Mouse (Mus musculus) yolk sac, embryonic 10.5 days (tissue): Measurements from ENCODE around the gene Dtx1.

Source experiments
- DNase-seq: peaks from one replicate; pipeline ENCODE4 v3.0.0-alpha.2; 2017; ENCODE audit warnings: low spot score

Dtx1 gene

GRCm38 (mm10) chr5:120711827-120712226 lies at the start of gene Dtx1:
Gene Dtx1 (minus strand): TSS chr5:120711927.
- DNase-seq: no peak

DNA sequence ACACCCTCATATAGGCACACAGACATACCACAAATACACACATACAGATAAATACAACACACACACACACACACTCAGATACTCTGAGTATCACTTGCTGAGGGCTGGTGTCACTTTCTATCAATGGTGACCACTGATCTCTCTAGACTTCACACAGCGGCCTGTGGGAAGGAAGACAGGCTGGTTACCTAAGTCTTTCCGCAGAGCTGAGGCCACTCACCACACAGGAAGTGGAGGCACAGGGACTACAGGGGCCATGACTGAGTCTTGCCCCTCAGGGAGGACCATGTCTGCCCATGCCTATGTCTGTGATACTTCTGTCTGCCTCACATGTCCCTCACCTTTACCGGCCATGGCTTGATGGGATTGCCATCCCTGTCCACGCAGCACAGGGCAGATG lies 42.5 kb upstream of the Dtx1 start:
- DNase-seq: no peak

DNA sequence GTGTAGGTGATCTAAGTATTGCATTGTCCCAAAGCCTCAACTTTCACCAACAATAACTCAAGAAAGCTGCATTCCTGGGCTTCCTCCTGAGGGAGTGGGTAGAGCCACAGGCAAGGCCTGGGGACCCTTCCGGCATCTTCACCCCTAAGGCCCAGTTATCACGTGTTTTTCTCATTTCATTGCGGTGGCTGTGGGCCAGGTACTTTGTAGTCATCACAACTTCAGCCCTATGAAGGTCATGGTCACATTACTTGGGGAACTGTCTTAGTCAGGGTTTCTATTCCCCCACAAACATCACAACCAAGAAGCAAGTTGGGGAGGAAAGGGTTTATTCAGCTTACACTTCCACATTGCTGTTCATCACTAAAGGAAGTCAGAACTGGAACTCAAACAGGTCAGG lies 41.1 kb upstream of the Dtx1 start:
- no peak for DNase-seq

DNA sequence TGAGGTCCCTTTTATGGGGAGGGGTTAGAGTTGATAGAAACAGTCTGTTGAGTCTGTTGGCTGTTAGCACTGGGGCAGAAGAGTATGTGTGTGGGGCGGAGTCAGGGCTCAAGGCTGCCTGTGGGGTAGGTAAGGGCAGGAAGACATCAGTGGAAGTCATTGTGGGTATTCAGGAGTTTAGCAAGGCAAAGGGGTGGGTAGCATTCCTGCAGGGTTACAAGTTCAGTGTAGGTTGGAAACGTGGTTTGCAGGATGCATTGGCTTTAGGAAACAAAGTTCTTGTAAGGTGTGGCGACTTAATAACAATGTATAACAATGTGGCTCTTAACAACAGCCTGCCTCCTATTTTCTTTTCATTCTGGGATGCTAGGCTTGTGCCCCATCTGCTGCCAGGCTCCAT lies 39.5 kb upstream of the Dtx1 start:
- DNase-seq: no peak

- DNase-seq: no peak
Observed at GRCm38 (mm10) chr5:120749688-120750087, 38.0 kb upstream of the Dtx1 start, which contains the start of gene Oas2. Gene Oas2 (minus strand): TSS chr5:120749853.

GRCm38 (mm10) chr5:120746451-120746850 lies 34.7 kb upstream of the Dtx1 start:
- no peak for DNase-seq

- DNase-seq: no peak
Observed at GRCm38 (mm10) chr5:120742125-120742524, 30.4 kb upstream of the Dtx1 start.

GRCm38 (mm10) chr5:120734380-120734990 lies 22.8 kb upstream of the Dtx1 start:
- no peak for DNase-seq

GRCm38 (mm10) chr5:120733696-120734095 lies 22.0 kb upstream of the Dtx1 start:
- DNase-seq: no peak

DNA sequence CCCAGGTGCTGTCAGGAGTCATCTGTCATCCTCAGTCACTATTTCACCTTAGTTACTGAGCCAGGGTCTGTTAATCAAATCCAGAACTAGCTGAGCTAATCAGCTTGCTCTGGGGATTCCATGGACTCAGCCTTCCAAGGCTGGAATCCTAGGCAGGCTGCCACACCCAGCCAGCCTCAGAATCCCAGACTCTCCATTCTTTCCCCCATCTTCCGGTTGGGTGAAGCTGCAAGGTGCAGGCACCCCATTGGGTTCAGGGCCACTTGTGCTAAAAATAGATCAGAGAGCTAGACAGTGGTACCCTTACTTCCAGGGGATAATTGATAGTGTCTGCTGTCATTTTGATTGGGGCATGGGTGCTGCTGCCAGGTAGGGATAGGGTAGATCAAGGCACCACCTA lies 21.0 kb upstream of the Dtx1 start:
- DNase-seq: no peak

GRCm38 (mm10) chr5:120729319-120729718 lies 17.6 kb upstream of the Dtx1 start:
- DNase-seq: no peak

- DNase-seq: no peak
Observed at GRCm38 (mm10) chr5:120725811-120726455, 14.2 kb upstream of the Dtx1 start.

DNA sequence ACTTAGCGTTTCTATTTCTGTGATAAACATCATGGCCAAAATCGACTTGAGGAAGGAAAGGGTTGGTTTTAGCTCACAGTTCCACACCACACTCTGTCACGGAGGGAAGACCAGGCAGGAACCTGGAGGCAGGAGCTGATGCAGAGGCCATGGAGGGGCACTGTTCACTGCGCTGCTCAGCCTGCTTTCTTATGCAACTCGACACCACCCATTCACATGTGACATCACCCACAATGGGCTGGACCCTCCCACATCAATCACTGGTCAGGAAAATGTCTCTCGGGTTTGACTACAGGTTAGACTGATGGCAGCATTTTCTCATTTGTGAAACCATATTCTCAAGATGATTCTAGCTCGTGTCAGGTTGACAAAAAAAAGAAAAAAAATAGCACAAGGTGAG lies 9.3 kb upstream of the Dtx1 start:
- DNase-seq: no peak

DNA sequence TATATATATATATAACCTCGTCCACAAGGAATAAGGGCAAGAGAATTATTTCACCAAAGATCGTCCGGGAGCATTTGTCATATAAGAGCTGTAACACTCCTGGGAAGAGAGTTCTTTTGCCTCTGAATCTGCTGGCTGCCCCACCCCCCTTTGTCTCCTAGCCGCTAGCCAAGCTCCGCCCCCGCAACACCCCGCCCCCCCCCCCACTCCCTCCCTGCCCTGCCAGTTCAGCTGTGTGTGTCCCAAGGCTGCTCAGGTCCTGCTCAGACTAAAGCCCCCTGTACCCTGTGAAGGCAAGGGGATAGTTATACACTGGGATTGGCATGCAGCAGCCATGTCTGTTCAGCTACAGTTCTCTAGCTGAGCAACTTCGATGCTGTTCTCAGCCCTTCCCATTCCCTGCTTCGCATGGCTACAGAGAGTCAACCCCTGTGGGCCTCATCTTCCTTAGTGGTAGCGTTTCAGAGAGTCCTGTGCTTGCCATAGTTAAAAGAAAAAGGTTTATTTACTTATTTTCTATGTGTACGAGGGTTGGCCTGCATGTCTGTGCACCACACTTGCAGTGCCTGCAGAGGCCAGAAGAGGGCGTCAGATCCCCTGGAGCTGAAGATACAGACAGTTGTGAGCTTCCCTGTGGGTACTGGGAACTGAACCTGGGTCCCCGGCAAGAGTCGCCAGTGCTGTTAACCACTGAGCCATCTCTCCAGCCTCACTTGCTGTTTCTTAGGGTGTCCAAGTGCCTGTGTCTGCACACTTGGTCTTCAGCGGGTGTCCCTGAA lies 7.1 kb upstream of the Dtx1 start:
- DNase-seq: no peak

- no peak for DNase-seq
Observed at GRCm38 (mm10) chr5:120717136-120717535, 5.4 kb upstream of the Dtx1 start.

DNA sequence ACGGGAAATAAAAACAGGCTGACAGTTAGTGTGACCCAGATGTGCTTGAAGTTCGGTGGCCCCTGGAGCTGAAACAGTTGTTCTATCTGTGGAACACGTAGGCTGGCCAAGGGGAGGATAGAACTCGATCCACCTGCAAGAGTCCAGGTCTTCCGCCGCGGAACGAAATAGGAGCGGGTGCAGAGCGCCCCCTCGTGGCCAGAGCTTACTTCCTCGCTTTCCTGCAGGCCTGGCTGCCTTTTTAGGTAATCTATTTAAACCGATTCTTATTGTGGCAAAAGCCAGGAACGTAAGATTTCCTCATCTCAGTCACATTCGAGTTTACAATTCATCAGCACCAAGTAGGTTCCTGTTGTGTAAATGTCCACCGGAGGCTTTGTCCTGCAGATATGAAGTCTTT lies 2.6 kb upstream of the Dtx1 start:
- peak; percentile 39 for DNase-seq

- no peak for DNase-seq
Observed at GRCm38 (mm10) chr5:120712721-120713120, 994 bp upstream of the Dtx1 start.

DNA sequence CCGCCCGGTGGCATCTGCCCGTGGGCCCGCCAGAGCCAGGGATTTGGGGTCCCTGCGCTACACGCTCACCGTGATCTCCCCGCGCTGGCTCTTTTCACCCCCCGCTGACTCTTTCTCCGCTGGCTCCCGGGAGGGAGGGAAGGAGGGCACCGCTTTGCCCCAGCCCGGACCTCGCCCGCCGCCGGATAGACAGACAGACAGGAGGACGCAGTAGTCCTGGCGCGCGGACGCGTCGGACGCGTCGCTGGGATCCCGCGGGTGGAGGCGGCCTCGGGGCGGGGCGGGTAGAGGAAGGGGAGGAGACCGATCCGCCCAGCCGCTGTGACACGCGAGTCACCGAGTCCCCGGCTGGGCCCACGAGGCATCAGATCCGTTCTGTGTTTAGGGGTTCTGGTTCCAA lies 311 bp downstream of the Dtx1 start:
- no peak for DNase-seq

DNA sequence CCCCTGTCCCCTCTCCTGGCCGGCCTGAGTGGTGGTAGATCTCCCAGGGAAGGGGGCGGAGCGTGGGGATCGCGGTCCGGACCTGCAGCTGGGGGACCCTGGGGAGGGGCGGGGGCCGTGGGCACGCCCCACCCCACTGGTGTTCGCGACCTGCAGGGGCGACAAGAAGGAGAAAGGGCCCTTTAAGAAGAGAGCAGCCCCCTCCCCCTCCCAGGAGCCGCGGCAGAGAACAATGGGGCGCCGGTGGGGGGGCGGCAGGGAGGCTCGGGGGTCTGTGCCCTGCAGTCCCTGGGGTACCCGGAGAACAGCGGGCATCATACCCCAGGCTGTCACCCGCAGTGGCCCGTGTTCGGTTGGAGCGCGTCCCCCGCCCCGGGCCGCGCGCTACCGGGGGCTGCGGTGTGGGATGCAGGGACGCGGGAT lies 890 bp downstream of the Dtx1 start:
- no peak for DNase-seq

GRCm38 (mm10) chr5:120710161-120710825 lies 1.4 kb downstream of the Dtx1 start:
- no peak for DNase-seq

DNA sequence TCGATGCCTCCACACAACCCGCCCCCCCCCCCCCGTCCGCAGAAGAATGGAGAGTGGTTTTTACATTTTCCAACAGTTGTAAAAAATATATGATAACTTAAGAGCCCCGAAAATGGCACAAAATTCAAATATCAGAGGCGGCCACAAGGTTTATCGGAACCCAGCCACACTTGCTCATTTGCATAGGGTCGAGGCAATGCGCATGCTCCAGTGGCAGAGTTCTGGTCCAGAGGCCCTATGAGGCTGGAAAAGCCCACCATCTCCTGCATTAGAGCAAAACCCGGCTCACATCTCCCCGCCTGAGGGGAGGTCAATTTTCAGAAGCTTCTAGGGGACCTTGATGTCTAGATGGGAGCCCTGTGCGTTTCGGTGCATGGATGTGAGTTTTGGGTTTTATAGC lies 4.8 kb downstream of the Dtx1 start:
- DNase-seq: no peak

DNA sequence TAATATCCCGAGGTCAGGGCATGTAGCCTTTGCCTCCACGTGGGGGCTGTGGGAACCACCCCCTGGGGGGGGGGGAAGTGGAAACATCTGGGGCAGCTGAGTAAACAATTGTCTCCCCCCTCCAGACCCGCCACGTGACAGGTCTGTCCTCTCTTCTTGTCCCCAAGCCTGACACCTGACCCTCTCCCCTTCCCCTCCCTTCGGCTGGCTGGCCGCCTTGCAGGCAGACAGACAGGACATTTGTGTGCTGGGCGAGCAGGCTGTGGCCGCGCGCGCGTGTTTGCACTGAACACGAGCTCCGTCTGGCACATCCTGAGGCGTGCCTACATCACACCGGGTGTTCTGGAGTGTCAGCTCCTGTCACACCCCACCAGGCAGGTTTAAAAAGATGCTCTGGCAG lies 5.2 kb downstream of the Dtx1 start:
- peak; percentile 25 for DNase-seq

DNA sequence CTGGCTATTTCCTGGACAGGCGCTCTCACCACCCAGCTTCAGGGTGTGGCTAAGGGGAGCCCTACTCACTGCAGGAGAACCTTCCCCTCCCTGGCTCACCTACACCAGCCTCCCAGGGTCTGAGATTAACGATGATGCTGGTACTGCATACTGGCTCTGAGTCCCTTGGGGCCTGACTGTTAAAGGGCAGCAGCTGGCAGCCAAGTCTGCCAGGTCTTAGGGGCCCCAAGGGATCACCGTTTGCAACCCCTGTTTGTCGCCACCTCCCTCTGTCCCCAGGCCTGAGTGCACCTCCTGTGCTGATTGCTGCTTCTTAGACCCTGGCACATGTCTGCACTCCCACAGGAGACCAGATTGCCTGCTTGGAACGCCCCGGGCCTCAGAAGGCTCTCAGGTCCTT lies 7.3 kb downstream of the Dtx1 start:
- no peak for DNase-seq
